Mouse (Mus musculus) CD8-positive naive resting alpha-beta T cell, adult 2 months (primary cell): Measurements from ENCODE around the gene Kmt5b.

Source experiments
- DNase-seq, 2 experiments: peaks; one replicate each; pipeline ENCODE4 v3.0.0; 2022; ENCODE audit warnings: low read depth in 2 of 2, low spot score in 2 of 2

Gene Kmt5b

GRCm38 (mm10) chr19:3767276-3767780 is at the start of gene Kmt5b:
TSS of gene Kmt5b (plus strand) at chr19:3767421.
- DNase-seq = peak in 1 of 2 experiments; percentile 67

DNA sequence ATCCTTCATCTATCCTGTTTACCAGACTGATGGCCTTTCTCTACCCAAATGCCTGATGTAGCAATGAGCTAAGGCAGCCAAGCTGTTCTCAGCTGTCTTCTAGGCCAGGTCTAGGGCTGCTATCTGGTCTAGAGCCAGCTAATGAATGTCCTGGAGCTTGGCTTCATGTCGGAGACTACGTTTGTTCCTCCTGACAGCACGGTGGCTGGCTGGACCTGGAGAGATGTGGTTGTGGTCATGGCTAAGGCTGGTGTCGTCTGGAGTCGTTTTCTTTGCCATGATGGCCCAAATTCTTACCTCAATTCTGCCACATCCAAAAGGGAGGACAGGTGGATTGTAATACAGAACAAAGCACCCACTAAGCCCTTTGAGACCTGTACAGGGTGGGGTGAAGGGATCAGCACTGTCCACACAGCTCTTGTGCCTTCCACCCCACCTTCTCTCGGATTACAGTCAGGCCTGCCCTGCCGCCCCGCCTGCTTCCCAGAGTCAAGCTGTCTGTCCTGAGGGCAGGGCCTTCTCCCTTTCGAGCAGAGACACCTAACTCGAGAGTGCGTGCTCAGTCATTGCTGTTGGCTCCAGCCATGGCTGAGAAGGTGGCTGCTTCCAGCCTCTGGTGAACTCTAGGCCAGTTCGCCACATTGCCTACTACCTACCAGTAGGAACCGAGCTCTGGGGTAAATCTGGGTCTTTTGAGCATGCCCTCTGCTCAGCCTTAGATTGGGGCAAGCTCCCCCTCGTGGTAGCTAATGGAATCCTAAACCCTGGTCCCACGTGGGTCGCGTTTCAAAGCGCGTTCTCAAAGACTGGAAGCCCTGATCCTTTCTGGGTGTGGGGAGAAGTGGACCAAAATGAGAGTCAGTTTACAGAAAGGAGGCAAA is 48.5 kb upstream of the Kmt5b start:
- DNase-seq = peak; percentile 72 to 84

- DNase-seq = no peak
Measured at GRCm38 (mm10) chr19:3719362-3719891, 47.8 kb upstream of the Kmt5b start.

DNA sequence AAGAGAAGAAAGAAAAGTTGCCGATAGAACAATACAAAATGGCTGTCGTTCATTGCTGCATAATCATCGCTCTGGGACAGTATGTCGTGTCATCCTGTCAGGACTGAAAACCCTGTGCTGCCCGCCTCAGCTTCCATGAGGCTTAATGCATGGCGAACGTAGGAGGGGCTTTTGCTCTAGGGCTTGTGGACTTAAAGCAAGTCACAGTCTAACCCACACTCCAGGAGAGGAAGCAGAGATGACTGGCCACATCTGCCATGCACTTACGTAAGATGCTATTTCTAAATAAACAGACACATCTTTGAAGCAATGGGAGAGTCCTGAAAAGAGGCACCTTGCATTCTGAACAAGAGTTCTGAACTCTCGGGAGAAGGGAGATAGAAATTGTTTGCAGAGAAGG is 44.1 kb upstream of the Kmt5b start:
- DNase-seq = no peak

DNA sequence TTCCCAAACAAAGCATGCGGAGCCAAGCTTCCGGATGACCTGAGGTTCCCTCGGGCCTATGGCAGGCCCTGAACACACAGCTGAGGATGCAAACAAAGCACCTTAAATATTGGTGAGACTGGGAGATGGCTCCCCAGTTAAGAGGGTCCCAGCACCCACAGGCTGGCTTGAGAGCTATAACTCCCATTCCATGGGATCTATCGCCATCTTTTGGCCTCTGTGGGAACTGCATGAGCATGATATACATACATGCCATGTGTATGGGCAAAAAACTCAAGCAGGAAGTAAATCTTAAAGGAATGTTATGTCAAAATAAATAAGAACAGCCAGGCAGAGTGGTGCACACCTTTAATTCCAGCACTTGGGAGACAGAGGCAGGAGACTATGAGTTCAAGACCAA is 43.3 kb upstream of the Kmt5b start:
- peak; percentile 42 to 65 for DNase-seq

DNA sequence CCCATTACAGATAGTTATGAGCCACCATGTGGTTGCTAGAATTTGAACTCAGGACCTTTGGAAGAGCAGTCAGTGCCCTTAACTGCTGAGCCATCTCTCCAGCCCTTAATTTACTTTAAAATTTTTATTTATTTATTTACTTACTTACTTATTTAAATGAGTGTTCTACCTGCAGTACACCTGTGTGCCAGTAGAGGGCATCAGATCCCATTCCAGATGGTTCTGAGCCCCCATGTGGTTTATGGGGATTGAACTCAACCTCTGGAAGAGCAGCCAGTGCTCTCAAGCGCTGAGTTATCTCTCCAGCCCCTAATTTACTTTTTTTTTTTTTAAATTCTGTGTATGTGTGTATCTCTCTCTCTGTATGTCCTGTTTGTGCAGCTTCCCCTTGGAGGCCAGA is 42.4 kb upstream of the Kmt5b start:
- peak; percentile 63 to 79 for DNase-seq

DNA sequence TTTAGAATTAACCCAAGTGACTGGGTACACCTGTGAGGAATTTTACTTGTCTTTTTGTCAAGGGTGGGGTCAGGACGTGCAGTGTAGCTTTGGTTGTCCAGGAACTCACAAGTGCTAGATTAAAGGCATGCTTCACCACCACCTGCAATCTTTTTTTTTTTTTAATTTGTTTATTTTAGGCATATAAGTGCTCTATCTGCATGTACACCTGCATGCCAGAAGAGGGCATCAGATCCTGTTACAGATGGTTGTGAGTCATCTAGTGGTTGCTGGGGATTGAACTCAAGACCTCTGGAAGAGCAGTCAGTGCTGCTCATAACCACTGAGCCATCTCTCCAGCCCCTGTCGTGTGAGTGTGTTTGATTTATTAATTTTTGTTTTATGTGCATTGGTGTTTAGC is 38.3 kb upstream of the Kmt5b start:
- DNase-seq = no peak

DNA sequence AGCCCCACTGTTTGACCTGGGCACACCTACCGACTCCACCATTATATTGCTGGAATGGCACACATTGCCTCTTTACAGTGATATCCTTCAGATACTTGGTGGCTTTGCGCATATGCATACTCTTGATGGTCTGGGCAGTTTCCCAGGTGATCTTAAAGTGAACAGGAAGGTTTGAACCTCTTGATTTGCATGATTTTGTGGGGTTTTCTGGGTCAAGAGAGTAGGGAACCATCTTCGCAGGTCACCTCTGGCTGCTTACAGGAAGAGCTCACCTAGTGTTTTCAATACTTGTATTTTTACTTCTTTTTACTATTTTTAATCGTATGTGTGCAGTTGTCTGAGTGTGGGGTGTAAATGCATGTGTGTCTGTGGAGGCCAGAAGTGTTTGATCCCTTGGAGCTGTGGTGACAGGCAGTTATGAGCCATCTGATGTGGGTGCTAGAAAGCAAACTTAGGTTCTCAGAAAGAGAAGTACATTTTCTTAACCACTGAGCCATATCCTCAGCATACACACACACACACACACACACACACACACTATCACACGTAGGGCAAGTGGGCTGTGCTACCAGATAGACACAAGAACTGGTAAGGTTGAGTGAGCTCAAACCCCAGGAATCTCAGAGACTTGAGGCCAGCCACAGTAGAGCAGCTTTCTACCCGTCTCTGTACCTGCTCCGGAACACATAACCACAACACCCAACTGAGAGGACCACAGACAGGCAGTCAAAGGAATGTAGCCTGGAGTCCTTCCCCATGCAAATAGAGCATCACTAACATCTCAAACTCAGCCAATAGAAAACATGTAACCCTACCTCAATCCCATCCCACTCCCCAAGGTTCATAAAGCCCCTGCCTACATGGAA is 36.2 kb upstream of the Kmt5b start:
- DNase-seq = peak; percentile 65 to 70

GRCm38 (mm10) chr19:3736001-3736400 is 31.2 kb upstream of the Kmt5b start:
- DNase-seq = no peak

DNA sequence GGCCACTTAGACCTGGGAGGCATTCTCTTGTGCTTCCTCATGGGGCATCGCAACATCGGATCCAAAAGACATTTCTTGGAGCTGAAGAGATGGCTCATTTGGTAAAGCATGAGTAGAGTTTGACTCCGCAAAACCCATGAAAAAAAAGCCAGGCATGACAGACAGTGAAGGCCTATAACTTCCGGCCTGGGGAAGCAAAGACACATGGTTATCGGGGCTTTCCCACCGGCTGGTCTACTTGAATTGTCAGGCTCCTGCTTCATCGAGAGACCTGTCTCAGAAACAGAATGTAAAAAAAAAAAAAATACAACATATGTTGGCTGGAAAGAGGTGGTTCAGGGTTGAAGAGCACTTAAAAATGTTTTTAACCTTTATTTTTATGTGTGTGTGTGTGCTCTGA is 27.6 kb upstream of the Kmt5b start:
- DNase-seq = no peak

DNA sequence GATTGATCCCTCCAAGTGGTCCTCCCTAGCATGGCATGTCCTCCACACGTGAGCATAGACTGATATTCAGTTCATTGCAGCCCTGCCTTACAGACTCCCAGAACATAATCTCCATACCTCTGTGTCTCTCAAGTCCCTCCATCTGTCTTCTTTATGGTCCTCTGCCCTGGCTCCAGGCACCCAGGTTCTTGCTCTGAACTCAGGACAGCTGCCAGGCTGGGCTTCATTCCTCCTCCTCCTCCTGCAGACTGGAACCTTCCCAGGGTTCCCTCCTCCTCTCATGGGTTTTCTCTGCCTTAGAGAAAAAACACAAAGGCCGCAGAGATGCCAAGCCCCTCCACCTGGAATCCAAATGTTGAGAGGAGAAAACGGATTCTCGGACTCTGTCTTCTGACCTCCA is 24.5 kb upstream of the Kmt5b start:
- DNase-seq = no peak

- no peak for DNase-seq
Measured at GRCm38 (mm10) chr19:3743362-3743761, 23.9 kb upstream of the Kmt5b start.

- peak in 1 of 2 experiments; percentile 23 for DNase-seq
Measured at GRCm38 (mm10) chr19:3743851-3744512, 23.2 kb upstream of the Kmt5b start.

- DNase-seq = no peak
Measured at GRCm38 (mm10) chr19:3752621-3753239, 14.5 kb upstream of the Kmt5b start.

DNA sequence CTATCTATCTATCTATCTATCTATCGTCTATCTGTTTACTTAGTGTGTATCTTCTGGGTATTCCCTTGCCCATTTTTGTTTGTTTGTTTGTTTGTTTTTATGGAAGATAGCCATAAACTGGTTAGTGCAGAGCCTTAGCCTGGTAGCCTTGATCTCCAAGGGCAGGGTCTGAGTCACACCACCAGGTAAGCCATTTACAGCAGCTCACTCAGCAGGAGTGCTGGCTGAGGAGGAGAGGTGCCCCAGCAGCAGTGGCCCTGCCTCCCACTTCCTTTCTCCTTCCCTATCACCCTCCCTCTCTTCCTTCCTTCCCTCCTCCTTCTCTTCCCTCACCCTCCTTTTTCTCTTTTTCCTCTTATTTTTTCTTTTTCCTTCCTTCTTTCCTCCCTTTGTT is 14.0 kb upstream of the Kmt5b start:
- no peak for DNase-seq

GRCm38 (mm10) chr19:3753738-3754137 is 13.5 kb upstream of the Kmt5b start:
- DNase-seq = no peak

GRCm38 (mm10) chr19:3757861-3758260 is 9.4 kb upstream of the Kmt5b start:
- DNase-seq = no peak

- DNase-seq = no peak
Measured at GRCm38 (mm10) chr19:3765221-3765820, 1.9 kb upstream of the Kmt5b start.

GRCm38 (mm10) chr19:3766378-3766777 is 843 bp upstream of the Kmt5b start:
- DNase-seq = no peak
